ENCODE assay signal across 7 mouse cellular contexts in genomic region chr5:72558716-72559526, GRCm38 (mm10). TPM values are rescaled to one million over a fixed set of nuclear protein-coding genes. Genes with fewer than 3 reads are reported as not detected.
DNase-seq lines count a peak whose midpoint lies in the region; ATAC-seq and TF ChIP-seq lines count a peak whose summit lies in the region.

No protein-coding gene starts in this region.

- H3K36me3 ChIP-seq in neural tube, embryonic 11.5 days (ENCODE audit: control insufficient read depth, insufficient read depth, low read length) = no peaks in the 10 kb centered on the region
- peaks cover 11% of the 10 kb centered on the region for H3K36me3 ChIP-seq in forebrain, embryonic 13.5 days (ENCODE audit: poor library complexity, severe bottlenecking)
- 0 out of 2 replicates have a peak, but pooled peaks cover 7% of the 10 kb centered on the region for H3K36me3 ChIP-seq in hindbrain, embryonic 15.5 days

- H3K4me3 ChIP-seq in neural tube, embryonic 11.5 days (ENCODE audit: low read depth, low read length) = peak overlapping the region; percentile 87
- peak overlapping the region; percentile 87 for H3K4me3 ChIP-seq in forebrain, embryonic 13.5 days
- peak overlapping the region; percentile 95 for H3K4me3 ChIP-seq in hindbrain, embryonic 15.5 days

- no peaks in the 10 kb centered on the region; the same call in 1 of the 2 replicates for H3K4me1 ChIP-seq in neural tube, embryonic 11.5 days (ENCODE audit: control insufficient read depth, insufficient read depth, low read length)
- H3K4me1 ChIP-seq in forebrain, embryonic 13.5 days = peaks cover 13% of the 10 kb centered on the region
- H3K4me1 ChIP-seq in hindbrain, embryonic 15.5 days (replicated peaks) = peaks cover 16% of the 10 kb centered on the region

- H3K9ac ChIP-seq in neural tube, embryonic 11.5 days (ENCODE audit: low read length) = peak overlapping the region; percentile 82
- H3K9ac ChIP-seq in forebrain, embryonic 13.5 days = peak overlapping the region; percentile 91
- H3K9ac ChIP-seq in hindbrain, embryonic 15.5 days = peak overlapping the region; percentile 95

- under 1% methylated on average over 54 of the region's 57 CpGs for whole genome bisulfite sequencing in neural tube, embryonic 11.5 days
- WGBS in forebrain, embryonic 13.5 days = under 1% methylated on average over 55 of the region's 57 CpGs
- WGBS in hindbrain, embryonic 15.5 days = under 1% methylated on average over 57 of the region's 57 CpGs

- peak overlapping the region; percentile 90 for H3K4me2 ChIP-seq in neural tube, embryonic 11.5 days (ENCODE audit: low read depth)
- peak overlapping the region; percentile 83 for H3K4me2 ChIP-seq in forebrain, embryonic 13.5 days
- H3K4me2 ChIP-seq in hindbrain, embryonic 15.5 days = peak overlapping the region; percentile 92

- no peak for TF ChIP-seq POLR2A in brain, embryonic 14.5 days (IDR thresholded peaks at IDR 0.05; ENCODE audit: borderline replicate concordance, extremely low read depth, insufficient read depth, insufficient read length, poor library complexity, severe bottlenecking)

- H3K27ac ChIP-seq in neural tube, embryonic 11.5 days (ENCODE audit: low read depth, low read length) = peak overlapping the region; percentile 63
- H3K27ac ChIP-seq in forebrain, embryonic 13.5 days = peak overlapping the region; percentile 54; the same call in 1 of the 2 replicates
- peak overlapping the region; percentile 81 for H3K27ac ChIP-seq in hindbrain, embryonic 15.5 days (replicated peaks)

- ATAC-seq in neural tube, embryonic 11.5 days (ENCODE audit: insufficient read depth, low FRiP score, low TSS enrichment) = peak; percentile 78
- peak; percentile 74 for ATAC-seq in forebrain, embryonic 13.5 days
- peak; percentile 84 for ATAC-seq in hindbrain, embryonic 15.5 days (ENCODE audit: low FRiP score, low read depth)

- DNase-seq in neural tube, embryonic 11.5 days (ENCODE audit: low spot score) = peak; percentile 60
- DNase-seq in neural tube, embryonic 10.5 days (ENCODE audit: extremely low spot score, low spot score) = no peak
- DNase-seq in brain, embryonic 14.5 days (ENCODE audit: low read depth) = peak; percentile 37
- DNase-seq in lung, postnatal 25 days (ENCODE audit: low spot score) = peak; percentile 25
- peak; percentile 24 to 44 for DNase-seq in spleen, postnatal 14 days (ENCODE audit: low spot score in 2 of 2)

- H3K9me3 ChIP-seq in neural tube, embryonic 11.5 days (ENCODE audit: control insufficient read depth, low read length) = no peaks in the 10 kb centered on the region
- H3K9me3 ChIP-seq in forebrain, embryonic 13.5 days (replicated peaks) = no peaks in the 10 kb centered on the region
- no peaks in the 10 kb centered on the region for H3K9me3 ChIP-seq in hindbrain, embryonic 15.5 days

- TF ChIP-seq CTCF in brain, embryonic 14.5 days (IDR thresholded peaks at IDR 0.05; ENCODE audit: borderline replicate concordance, extremely low read depth, insufficient read depth, insufficient read length) = no peak

- no peaks in the 10 kb centered on the region for H3K27me3 ChIP-seq in neural tube, embryonic 11.5 days (ENCODE audit: control insufficient read depth, insufficient read depth, low read length)
- H3K27me3 ChIP-seq in forebrain, embryonic 13.5 days = no peaks in the 10 kb centered on the region
- H3K27me3 ChIP-seq in hindbrain, embryonic 15.5 days = no peaks in the 10 kb centered on the region

RNA-seq across cellular contexts. Expression of gene Nfxl1, which starts 0.6 kb away (rescaled TPM):
- polyA plus RNA-seq in neural tube, embryonic 11.5 days (2014; fragmentation: Nextera tagmentation; extraction: Ambion mirVana) = 24.1 and 26.2 TPM in 2 replicates
- polyA plus RNA-seq in brain, embryonic 14.5 days (2012; rRNA removed) = 14.7 and 21.6 TPM in 2 replicates
- polyA plus RNA-seq in forebrain, embryonic 13.5 days (2015; fragmentation: Nextera tagmentation; extraction: Ambion mirVana) = 12.5 and 13.3 TPM in 2 replicates
- polyA plus RNA-seq in hindbrain, embryonic 15.5 days (2015; fragmentation: Nextera tagmentation; extraction: Ambion mirVana) = 12.0 and 13.6 TPM in 2 replicates

RNA-seq across cellular contexts. Expression of gene Zar1, which starts 22.1 kb away (rescaled TPM):
- polyA plus RNA-seq in neural tube, embryonic 11.5 days (2014; fragmentation: Nextera tagmentation; extraction: Ambion mirVana) = 1.1 and 1.3 TPM in 2 replicates
- 1.6 and 2.0 TPM in 2 replicates for polyA plus RNA-seq in brain, embryonic 14.5 days (2012; rRNA removed)
- polyA plus RNA-seq in forebrain, embryonic 13.5 days (2015; fragmentation: Nextera tagmentation; extraction: Ambion mirVana) = 0.63 and 1.1 TPM in 2 replicates
- 5.0 TPM in 2 replicates for polyA plus RNA-seq in hindbrain, embryonic 15.5 days (2015; fragmentation: Nextera tagmentation; extraction: Ambion mirVana)

RNA-seq across cellular contexts. Expression of gene Gm5868, which starts 28.4 kb away (rescaled TPM):
- polyA plus RNA-seq in neural tube, embryonic 11.5 days (2014; fragmentation: Nextera tagmentation; extraction: Ambion mirVana) = 8.7 and 10.1 TPM in 2 replicates
- 3.5 and 4.6 TPM in 2 replicates for polyA plus RNA-seq in brain, embryonic 14.5 days (2012; rRNA removed)
- polyA plus RNA-seq in forebrain, embryonic 13.5 days (2015; fragmentation: Nextera tagmentation; extraction: Ambion mirVana) = 3.0 TPM in 2 replicates
- 7.5 and 8.1 TPM in 2 replicates for polyA plus RNA-seq in hindbrain, embryonic 15.5 days (2015; fragmentation: Nextera tagmentation; extraction: Ambion mirVana)

RNA-seq across cellular contexts. Expression of gene Corin, which starts 54.6 kb away (rescaled TPM):
- polyA plus RNA-seq in neural tube, embryonic 11.5 days (2014; fragmentation: Nextera tagmentation; extraction: Ambion mirVana) = 4.6 and 7.0 TPM in 2 replicates
- 0.81 and 2.3 TPM in 2 replicates for polyA plus RNA-seq in brain, embryonic 14.5 days (2012; rRNA removed)
- 0.06 and 0.09 TPM in 2 replicates for polyA plus RNA-seq in forebrain, embryonic 13.5 days (2015; fragmentation: Nextera tagmentation; extraction: Ambion mirVana)
- polyA plus RNA-seq in hindbrain, embryonic 15.5 days (2015; fragmentation: Nextera tagmentation; extraction: Ambion mirVana) = 2.2 and 2.7 TPM in 2 replicates
